Mouse (Mus musculus) brain, embryonic 14.5 days (tissue): ENCODE results near the gene Katnal1. TPM values are rescaled to one million over a fixed set of nuclear protein-coding genes. Genes with fewer than 3 reads are reported as not detected.
A peak's percentile ranks its signal among the peaks of the same experiment; 100 is the strongest.

Experiments used
- DNase-seq: peaks from one replicate; pipeline ENCODE4 v3.0.0-alpha.2; 2011; ENCODE audit warnings: low read depth
- CTCF ChIP-seq: fragments of 200-500 bp; IDR thresholded peaks from 2 replicates; pipeline ENCODE4 v1.5.1; 2012; ENCODE audit warnings: inconsistent platforms, mild to moderate bottlenecking, moderate library complexity, borderline replicate concordance; ENCODE audit not compliant: insufficient read depth, insufficient read length; ENCODE audit errors: extremely low read depth
- POLR2A ChIP-seq: fragments of 200-500 bp; IDR thresholded peaks from 2 replicates; pipeline ENCODE4 v1.6.1; 2012; ENCODE audit warnings: mild to moderate bottlenecking, inconsistent platforms, borderline replicate concordance; ENCODE audit not compliant: poor library complexity, insufficient read depth, insufficient read length, severe bottlenecking; ENCODE audit errors: extremely low read depth
- polyA plus RNA-seq: library from polyadenylated mRNA; depleted of rRNA; stranded (reverse); fragments of >200 nt; gene quantifications from 2 replicates; pipeline ENCODE4 v1.2.3, GENCODE M21; 2012

Katnal1 gene
- polyA plus RNA-seq, 1 experiment, result 27.0 TPM

DNA sequence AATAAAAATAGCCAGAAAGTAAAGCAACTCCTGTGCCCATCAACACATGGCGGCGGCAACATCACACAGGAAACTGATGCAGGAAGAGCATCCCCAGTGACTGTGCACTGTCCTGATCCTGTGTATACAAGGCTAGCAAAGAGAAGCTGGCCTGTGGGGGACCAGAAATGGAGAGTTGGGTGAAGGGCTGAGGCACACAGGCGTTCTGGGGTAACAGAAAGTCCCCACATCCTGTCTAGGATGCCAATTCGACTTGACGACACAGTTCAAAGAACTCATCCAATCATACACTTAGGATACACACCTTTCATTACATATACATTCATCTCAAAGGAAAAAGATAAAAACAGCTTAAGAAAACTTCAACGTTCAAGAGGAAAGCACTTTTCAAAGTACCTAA lies 41.1 kb downstream of the Katnal1 start:
- no peak for TF ChIP-seq CTCF
- TF ChIP-seq POLR2A, result no peak
- DNase-seq, result no peak

GRCm38 (mm10) chr5:148885821-148886609 lies 43.1 kb downstream of the Katnal1 start:
- peak; percentile 78 for DNase-seq
- TF ChIP-seq POLR2A (no peak), CTCF (no peak)

GRCm38 (mm10) chr5:148883671-148884070 lies 45.4 kb downstream of the Katnal1 start:
- TF ChIP-seq POLR2A (no peak), CTCF (no peak)
- no peak for DNase-seq

DNA sequence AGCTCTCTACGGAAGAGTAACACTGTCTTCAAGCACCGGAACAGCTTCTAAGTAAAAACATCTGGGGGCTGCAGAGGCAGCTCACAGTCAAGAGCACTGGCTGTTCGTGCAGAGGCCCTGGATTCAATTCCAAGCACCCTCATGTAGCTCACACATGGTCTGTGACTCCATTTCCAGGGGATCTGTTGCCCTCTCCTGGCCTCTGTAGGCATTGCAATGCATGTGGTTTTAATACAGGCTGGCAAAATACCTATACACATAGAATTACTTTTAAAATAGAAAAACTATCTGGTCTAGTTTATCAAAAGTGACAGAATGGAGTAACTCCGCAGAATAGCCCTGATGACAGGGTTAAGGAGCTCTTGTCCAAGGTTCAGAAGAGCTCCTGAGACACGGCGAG lies 49.9 kb downstream of the Katnal1 start:
- TF ChIP-seq CTCF (peak; percentile 48; the same call in 1 of the 2 replicates), POLR2A (no peak)
- DNase-seq, result no peak

DNA sequence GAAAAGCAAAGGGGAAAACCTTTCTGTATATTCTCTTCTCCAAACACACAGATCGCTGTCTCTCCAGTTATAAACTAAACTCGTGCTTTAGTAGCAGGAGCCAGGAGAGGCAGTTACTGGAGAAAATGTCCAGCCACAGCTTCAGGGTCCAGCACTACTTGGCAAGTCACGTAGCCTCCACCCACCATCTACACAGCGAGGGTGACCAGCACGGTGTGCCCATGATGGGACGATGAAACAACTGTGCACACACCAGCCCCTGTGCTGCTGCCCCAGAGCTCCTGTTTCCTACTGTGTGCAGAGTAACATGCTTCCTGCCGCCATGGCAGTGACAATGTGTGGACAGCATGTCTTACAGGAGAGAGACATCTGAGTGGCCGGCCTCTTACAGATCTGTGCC lies 56.0 kb downstream of the Katnal1 start:
- no peak for DNase-seq
- no peak for TF ChIP-seq CTCF
- TF ChIP-seq POLR2A, result no peak

GRCm38 (mm10) chr5:148869583-148869982 lies 59.5 kb downstream of the Katnal1 start:
- no peak for DNase-seq
- TF ChIP-seq POLR2A (no peak), CTCF (no peak)

- DNase-seq, result no peak
- no peak for TF ChIP-seq POLR2A
- no peak for TF ChIP-seq CTCF
Measured at GRCm38 (mm10) chr5:148867766-148868165, 61.4 kb downstream of the Katnal1 start.

GRCm38 (mm10) chr5:148867171-148867570 lies 61.9 kb downstream of the Katnal1 start:
- no peak for TF ChIP-seq CTCF
- TF ChIP-seq POLR2A, result no peak
- no peak for DNase-seq

GRCm38 (mm10) chr5:148866571-148866970 lies 62.5 kb downstream of the Katnal1 start:
- no peak for TF ChIP-seq POLR2A
- no peak for TF ChIP-seq CTCF
- DNase-seq, result no peak

GRCm38 (mm10) chr5:148863409-148863808 lies 65.7 kb downstream of the Katnal1 start:
- peak; percentile 74 for DNase-seq
- TF ChIP-seq POLR2A (no peak), CTCF (no peak)

GRCm38 (mm10) chr5:148862853-148863252 lies 66.3 kb downstream of the Katnal1 start:
- TF ChIP-seq CTCF (no peak), POLR2A (no peak)
- DNase-seq, result peak; percentile 15

GRCm38 (mm10) chr5:148862136-148862535 lies 67.0 kb downstream of the Katnal1 start:
- no peak for TF ChIP-seq CTCF
- TF ChIP-seq POLR2A, result no peak
- peak; percentile 41 for DNase-seq
